Comparison of ENCODE assay signal across 8 mouse cellular contexts in the genomic region with DNA sequence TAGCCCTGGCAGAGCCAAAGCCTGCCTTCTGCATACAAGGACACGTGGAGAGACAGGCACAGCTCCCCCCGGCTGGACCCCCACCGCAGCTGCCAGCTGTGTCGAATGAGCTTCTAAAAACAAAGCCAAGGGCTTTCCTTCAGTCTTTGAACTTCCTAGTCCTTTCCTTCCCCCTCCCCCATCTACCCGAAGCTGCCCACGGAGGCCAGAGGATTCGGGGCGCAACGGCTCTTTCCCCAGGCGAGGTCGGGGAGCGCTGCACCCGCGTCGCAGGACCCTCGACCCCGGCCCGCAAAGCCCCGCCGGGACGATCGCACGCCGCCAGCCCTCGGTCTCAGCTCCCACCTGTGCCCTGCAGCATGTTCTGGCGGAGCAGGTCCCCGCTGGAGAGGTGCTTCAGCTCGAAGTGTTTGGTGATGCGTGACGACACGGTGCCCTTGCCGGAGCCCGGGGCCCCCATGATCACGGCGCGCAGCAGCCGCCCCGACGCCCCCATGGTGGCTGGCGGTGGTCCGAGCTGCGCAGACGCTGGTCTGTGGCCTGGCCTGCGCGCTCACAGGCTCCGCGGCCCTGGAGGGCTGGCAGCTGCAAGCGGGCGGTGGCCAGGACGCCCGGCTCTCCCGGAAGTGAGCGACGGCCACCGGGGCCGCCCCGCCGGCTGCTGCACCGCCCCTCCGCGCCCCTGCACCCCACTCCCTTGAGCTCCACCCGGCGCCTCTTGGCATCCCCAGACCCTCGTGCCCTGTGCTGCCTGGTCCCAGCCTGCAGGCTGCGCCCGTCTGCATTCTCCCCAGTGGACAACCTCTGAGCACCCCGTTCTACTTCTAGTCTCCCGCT. TPM values are rescaled to one million over a fixed set of nuclear protein-coding genes. Genes with fewer than 3 reads are reported as not detected.
DNase-seq lines count a peak whose midpoint lies in the region; ATAC-seq and TF ChIP-seq lines count a peak whose summit lies in the region.

A gene (minus strand): TSS at position 628 of the 837 bp plus-strand sequence.

- peak within 1 kb of the TSS; percentile 85 for H3K4me3 ChIP-seq in cortical plate, adult 2 months (ENCODE audit: insufficient read depth, low read length)
- H3K4me3 ChIP-seq in hindbrain, postnatal 0 days (ENCODE audit: low read length): peak within 1 kb of the TSS; percentile 89
- peak within 1 kb of the TSS; percentile 50 for H3K4me3 ChIP-seq in macrophage (ENCODE audit: inconsistent target)

- TF ChIP-seq CTCF in cortical plate, adult 2 months (IDR thresholded peaks at IDR 0.05; ENCODE audit: extremely low read depth, insufficient read depth, low read length): 0 out of 2 replicates have a peak, but pooled peaks have one; percentile 6
- TF ChIP-seq CTCF in hindbrain, postnatal 0 days (IDR thresholded peaks at IDR 0.05; ENCODE audit: low read depth): peak; percentile 55

- no peaks in the 10 kb centered on the region for H3K9me3 ChIP-seq in hindbrain, postnatal 0 days (ENCODE audit: low read length)

- 0 out of 2 replicates have a peak, but pooled peaks have one; percentile 16 for TF ChIP-seq POLR2A in cortical plate, adult 2 months (IDR thresholded peaks at IDR 0.05; ENCODE audit: extremely low read depth, insufficient read depth, low read length)

- H3K27ac ChIP-seq in cortical plate, adult 2 months (ENCODE audit: insufficient read depth, low read length): peak within 1 kb of the TSS; percentile 96
- peak within 1 kb of the TSS; percentile 89 for H3K27ac ChIP-seq in hindbrain, postnatal 0 days
- no peak within 1 kb of the TSS for H3K27ac ChIP-seq in macrophage

- peak within 1 kb of the TSS; percentile 95 for H3K9ac ChIP-seq in hindbrain, postnatal 0 days (replicated peaks; ENCODE audit: low read length)

- H3K4me1 ChIP-seq in cortical plate, adult 2 months (ENCODE audit: control insufficient read depth, insufficient read depth, low read length): no peaks in the 10 kb centered on the region; the same call in 1 of the 2 replicates
- H3K4me1 ChIP-seq in hindbrain, postnatal 0 days (ENCODE audit: insufficient read depth, low read length): no peaks in the 10 kb centered on the region; the same call in 1 of the 2 replicates

- H3K27me3 ChIP-seq in hindbrain, postnatal 0 days (ENCODE audit: insufficient read depth, low read length): no peaks in the 10 kb centered on the region

- H3K79me2 ChIP-seq in macrophage (ENCODE audit: inconsistent target): peaks cover 8% of the 10 kb centered on the region; the same call in 1 of the 2 replicates

- DNase-seq in adipocyte (ENCODE audit: low spot score): peak; percentile 80
- DNase-seq in gastrocnemius, postnatal 10 days: peak; percentile 83
- DNase-seq in hindbrain, postnatal 0 days (ENCODE audit: low spot score): peak; percentile 79
- peak; percentile 64 to 76 for DNase-seq in left cerebral cortex, adult 8-10 months (ENCODE audit: low spot score in 2 of 2)
- peak; percentile 86 for DNase-seq in right cerebral cortex, adult 18-20 months
- DNase-seq in urinary bladder, adult 2 months (ENCODE audit: low spot score): peak; percentile 84

- H3K36me3 ChIP-seq in hindbrain, postnatal 0 days (ENCODE audit: insufficient read depth, low read length): no peaks in the 10 kb centered on the region
- H3K36me3 ChIP-seq in macrophage (ENCODE audit: inconsistent target): no peaks in the 10 kb centered on the region

- under 1% methylated on average over 67 of the region's 68 CpGs for WGBS in hindbrain, postnatal 0 days
- WGBS in macrophage (ENCODE audit: missing documents): 1% methylated on average over 68 of the region's 68 CpGs

- ATAC-seq in hindbrain, postnatal 0 days: peak; percentile 92

- H3K4me2 ChIP-seq in hindbrain, postnatal 0 days (ENCODE audit: low read depth, low read length): peak within 1 kb of the TSS; percentile 69

RNA-seq across cellular contexts. Expression of the gene that starts here (rescaled TPM):
- polyA plus RNA-seq in cortical plate, adult 2 months (2012; rRNA removed): 65.9 and 71.0 TPM in 2 replicates
- 10 to 100 TPM; 60.1 to 61.7 TPM for total RNA-seq in gastrocnemius, postnatal 10 days (2021)
- total RNA-seq in hindbrain, postnatal 0 days (2014; rRNA removed): 86.9 and 90.1 TPM in 2 replicates
- polyA plus RNA-seq in hindbrain, postnatal 0 days (2015; fragmentation: Nextera tagmentation; extraction: Ambion mirVana): 67.4 and 71.2 TPM in 2 replicates
- total RNA-seq in left cerebral cortex, adult 8-10 months (2022): 10 to 100 TPM; 51.7 to 57.6 (median 54.8) TPM
- total RNA-seq in macrophage (2018; cell fraction: chromatin; rRNA removed): 10 to 100 TPM in 12 of 26 experiments, 1 to 10 TPM in 13, under 1 TPM in 1; 0.87 to 21.2 (median 9.4) TPM
- total RNA-seq in macrophage (2018; cell fraction: cytosol; rRNA removed): 10 to 100 TPM; 24.5 to 50.9 (median 33.1) TPM
- total RNA-seq in macrophage (2018; cell fraction: nucleus; rRNA removed): 10 to 100 TPM in 18 of 26 experiments, 1 to 10 TPM in 8; 6.2 to 27.5 (median 12.2) TPM
- polyA plus RNA-seq in macrophage (2018): 36.0 to 43.1 TPM (median 41.6 TPM) in 3 replicates
- polyA plus RNA-seq in urinary bladder, adult 2 months (2012; rRNA removed): 96.5 and 118 TPM in 2 replicates
